Mouse (Mus musculus) MEL-GATA-1-ER (cell line): ENCODE data around the gene Mgat5b.

Experiments
- DNase-seq: peaks from one replicate; pipeline ENCODE4 v3.0.0-alpha.2; 2012; ENCODE audit warnings: low read depth; ENCODE audit errors: extremely low read depth

Mgat5b gene

GRCm38 (mm10) chr11:116974341-116974740 is 55.7 kb downstream of the Mgat5b start:
- no peak for DNase-seq

- DNase-seq: no peak
Measured at GRCm38 (mm10) chr11:116980313-116980712, 61.6 kb downstream of the Mgat5b start.

GRCm38 (mm10) chr11:116982543-116982942 is 63.9 kb downstream of the Mgat5b start:
- DNase-seq: no peak

GRCm38 (mm10) chr11:116985504-116986385 is 67.1 kb downstream of the Mgat5b start:
- DNase-seq: no peak

- no peak for DNase-seq
Measured at GRCm38 (mm10) chr11:116988131-116988530, 69.5 kb downstream of the Mgat5b start.

GRCm38 (mm10) chr11:116990231-116990630 is 71.6 kb downstream of the Mgat5b start:
- DNase-seq: no peak

- DNase-seq: no peak
Measured at GRCm38 (mm10) chr11:116991410-116991809, 72.7 kb downstream of the Mgat5b start.

- no peak for DNase-seq
Measured at GRCm38 (mm10) chr11:116991964-116992363, 73.3 kb downstream of the Mgat5b start.

- no peak for DNase-seq
Measured at GRCm38 (mm10) chr11:116994095-116994582, 75.5 kb downstream of the Mgat5b start.

- DNase-seq: no peak
Measured at GRCm38 (mm10) chr11:116996976-116997375, 78.3 kb downstream of the Mgat5b start.

GRCm38 (mm10) chr11:116998935-116999334 is 80.3 kb downstream of the Mgat5b start:
- DNase-seq: no peak

GRCm38 (mm10) chr11:117000219-117000618 is 81.6 kb downstream of the Mgat5b start:
- no peak for DNase-seq

GRCm38 (mm10) chr11:117001789-117002188 is 83.1 kb downstream of the Mgat5b start:
- DNase-seq: no peak

- DNase-seq: no peak
Measured at GRCm38 (mm10) chr11:117003503-117003902, 84.8 kb downstream of the Mgat5b start.

- no peak for DNase-seq
Measured at GRCm38 (mm10) chr11:117004277-117004676, 85.6 kb downstream of the Mgat5b start.

GRCm38 (mm10) chr11:117017462-117017861 is 98.8 kb downstream of the Mgat5b start:
- no peak for DNase-seq

GRCm38 (mm10) chr11:117018410-117018809 is 99.7 kb downstream of the Mgat5b start:
- peak; percentile 85 for DNase-seq

GRCm38 (mm10) chr11:117021026-117021425 is 102.4 kb downstream of the Mgat5b start:
- no peak for DNase-seq

GRCm38 (mm10) chr11:117023537-117023936 is 104.9 kb downstream of the Mgat5b start:
- DNase-seq: no peak

- peak; percentile 96 for DNase-seq
Measured at GRCm38 (mm10) chr11:117027681-117028080, 109.0 kb downstream of the Mgat5b start.

GRCm38 (mm10) chr11:117028861-117029568 is 110.4 kb downstream of the Mgat5b start:
- DNase-seq: peak; percentile 85

GRCm38 (mm10) chr11:117029569-117029955 is 110.9 kb downstream of the Mgat5b start:
- peak; percentile 57 for DNase-seq
